Mouse (Mus musculus): ENCODE results near the gene Pip4p1. TPM values are rescaled to one million over a fixed set of nuclear protein-coding genes. Genes with fewer than 3 reads are reported as not detected.

Gene Pip4p1
- 19.0 TPM for polyA plus RNA-seq (2014; fragmentation: Illumina TruSeq; extraction: RNeasy Lipid Tissue Mini Kit (QIAGEN cat#74804); ENCODE audit: low read depth, low replicate concordance)

DNA sequence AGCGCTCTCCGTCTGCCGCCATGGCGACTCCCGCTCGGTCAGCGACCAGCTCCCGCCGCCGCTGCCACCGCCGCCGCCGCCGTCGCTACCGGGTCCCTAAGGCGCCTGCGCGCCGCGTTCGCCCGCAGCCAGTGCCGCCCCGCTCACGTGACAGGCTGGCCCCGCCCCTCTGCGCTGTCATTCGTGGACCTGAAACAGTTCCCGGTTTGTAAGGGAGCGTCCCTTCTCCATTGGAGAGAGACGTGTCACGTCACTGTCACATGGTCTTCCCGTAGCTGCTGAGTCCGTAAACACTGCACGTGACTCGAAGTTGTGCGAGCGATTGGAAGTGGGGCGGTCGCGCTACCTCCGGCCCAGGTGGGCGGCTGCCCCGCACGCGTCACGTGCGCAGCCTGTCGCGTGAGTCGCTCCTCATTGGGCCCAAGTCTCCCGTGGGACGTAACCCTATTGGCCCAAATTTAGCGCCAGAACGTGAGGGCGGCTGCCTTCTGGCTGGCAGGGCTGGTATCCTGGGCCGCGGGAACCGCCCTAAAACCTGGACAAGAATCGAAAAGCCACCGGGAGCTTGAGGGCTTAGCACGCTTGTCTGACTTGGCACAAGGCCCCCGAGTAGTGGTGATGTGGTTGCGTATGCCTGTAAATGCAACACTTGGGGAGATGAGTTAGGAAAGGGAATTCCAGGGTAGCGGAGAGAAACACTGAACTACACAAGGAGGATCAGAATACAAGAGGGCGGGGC, at the start of gene Pip4p1, which contains the start of gene Pnp:
Gene Pip4p1 (minus strand): TSS at position 103 of the 739 bp plus-strand sequence.
Gene Pnp (plus strand): TSS at position 329 of the 739 bp plus-strand sequence.

DNA sequence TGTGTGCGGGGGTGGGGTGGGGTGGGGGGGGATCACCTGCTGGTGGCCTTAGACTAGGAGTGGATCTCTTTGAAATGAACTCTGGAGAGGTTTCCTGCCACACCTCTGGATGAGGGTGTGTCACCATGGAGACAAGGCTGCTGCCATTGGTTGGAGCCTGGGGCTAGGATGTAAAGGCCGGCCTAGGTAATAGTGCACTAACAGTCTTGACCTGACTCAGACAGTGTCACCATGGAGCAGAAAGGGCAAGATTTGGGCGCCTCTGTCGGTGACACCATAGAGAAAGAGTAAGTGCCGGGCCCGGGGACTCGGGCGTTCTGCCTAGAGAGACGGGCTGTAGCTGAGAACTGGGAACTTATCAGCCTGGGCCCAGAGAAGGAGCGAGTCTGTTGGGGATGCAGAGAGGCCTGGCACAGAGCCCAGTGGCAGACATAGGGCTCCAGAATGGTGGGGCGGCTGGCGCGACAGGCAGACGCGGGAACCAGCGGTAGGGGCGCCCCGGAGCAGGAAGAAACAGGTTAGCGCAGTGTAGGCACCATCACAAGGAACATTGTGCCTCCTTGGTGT, 25.4 kb upstream of the Pip4p1 start, which contains the start of gene Pnp2:
Gene Pnp2 (plus strand): TSS at position 51 of the 567 bp plus-strand sequence.

DNA sequence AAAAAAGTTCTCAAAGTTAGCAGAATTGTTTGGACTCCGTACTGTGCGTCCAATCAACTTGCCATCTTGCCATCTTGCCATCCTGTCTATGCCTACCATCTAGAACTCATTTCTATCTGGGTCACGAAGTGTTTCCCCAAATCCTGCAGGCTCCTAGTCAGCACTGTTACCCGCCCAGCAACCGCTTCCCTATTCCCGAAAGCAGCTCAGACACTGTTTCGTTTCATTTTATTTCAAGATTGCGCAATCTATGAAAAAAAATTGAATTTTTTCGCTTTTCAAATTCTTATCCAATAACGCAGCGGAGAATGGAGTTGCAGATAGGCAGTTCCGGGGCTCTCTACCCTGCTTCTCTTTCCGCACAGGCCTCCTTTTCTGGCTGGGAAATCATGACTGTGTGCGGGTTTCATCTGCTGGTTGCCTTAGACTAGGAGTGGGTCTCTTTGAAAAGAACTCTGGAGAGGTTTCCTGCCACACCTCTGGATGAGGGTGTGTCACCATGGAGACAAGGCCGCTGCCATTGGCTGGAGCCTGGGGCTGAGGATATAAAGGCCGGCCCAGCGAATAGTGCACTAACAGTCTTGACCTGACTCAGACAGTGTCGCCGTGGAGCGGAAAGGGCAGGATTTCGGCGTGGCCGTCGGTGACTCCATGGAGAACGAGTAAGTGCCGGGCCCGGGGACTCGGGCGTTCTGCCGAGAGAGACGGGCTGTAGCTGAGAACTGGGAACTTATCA, 13.4 kb upstream of the Pip4p1 start, which contains the start of gene Gm49342:
Gene Gm49342 (plus strand): TSS at position 586 of the 736 bp plus-strand sequence.

DNA sequence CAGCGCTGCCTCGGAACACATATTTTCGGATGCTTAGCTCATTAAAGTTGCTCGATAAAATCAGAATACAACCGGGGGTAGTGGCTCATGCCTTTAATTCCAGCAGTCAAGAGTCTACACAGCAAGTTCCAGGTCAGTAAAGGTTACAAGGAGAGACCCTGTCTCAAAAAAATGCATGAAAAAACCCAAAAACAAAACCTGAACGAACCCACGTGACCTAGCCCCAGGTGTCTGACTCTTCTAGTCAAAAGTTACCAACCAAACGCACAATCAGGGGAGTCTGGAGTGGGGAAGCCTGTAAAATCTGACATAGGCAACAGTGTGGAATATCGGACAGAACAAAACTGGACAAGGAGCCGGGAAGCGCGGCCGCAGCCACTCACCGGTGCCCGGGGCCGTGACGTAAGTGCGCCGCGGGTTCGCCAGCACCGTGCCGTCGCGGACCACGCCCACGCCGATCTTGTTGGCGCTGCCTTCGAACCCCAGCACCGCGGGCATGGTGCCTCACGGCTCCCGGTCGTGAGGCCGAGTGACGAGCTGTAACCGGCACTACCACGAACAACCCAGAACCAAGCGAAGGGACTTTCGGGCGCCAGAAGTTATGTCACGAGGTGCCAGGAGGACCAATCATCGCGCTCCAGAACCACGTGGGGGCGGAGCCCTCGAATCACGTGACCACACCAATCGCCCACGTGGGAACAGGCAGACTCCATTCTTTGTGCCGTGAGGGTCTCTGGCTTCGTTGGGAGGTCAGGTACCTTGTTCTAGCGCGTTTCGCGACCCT, 6.2 kb downstream of the Pip4p1 start, which contains the start of the genes Osgep and Apex1:
Gene Osgep (minus strand): TSS at position 613 of the 784 bp plus-strand sequence.
Gene Apex1 (plus strand): TSS at position 688 of the 784 bp plus-strand sequence.

DNA sequence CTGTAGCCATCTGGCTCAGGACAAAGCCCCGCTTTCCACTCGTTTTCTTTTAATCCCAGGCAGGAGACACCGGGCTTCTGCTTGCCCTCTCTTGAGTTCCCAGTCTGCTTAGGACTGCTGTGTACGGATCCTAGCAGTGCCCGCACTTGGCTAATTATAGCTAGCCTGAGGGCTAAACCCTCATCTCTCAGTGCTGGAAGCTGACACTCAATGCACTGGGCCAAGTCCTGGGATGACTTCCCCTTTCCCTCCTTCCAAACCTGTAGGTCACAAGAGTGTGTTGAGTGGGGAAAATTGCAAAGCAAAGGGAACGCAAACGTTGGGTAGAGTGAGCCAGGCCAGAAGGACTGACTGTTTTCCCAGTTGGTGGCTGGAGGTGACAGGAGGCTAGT, 33.3 kb downstream of the Pip4p1 start, which contains the start of gene Klhl33:
Gene Klhl33 (minus strand): TSS at position 134 of the 392 bp plus-strand sequence.

Other genes with a start within 250 kb of the Pip4p1 start
- gene Olfr747, start 237.7 kb downstream of the Pip4p1 start, polyA plus RNA-seq (2014; fragmentation: Illumina TruSeq; extraction: RNeasy Lipid Tissue Mini Kit (QIAGEN cat#74804); ENCODE audit: low read depth, low replicate concordance) = not detected
- gene Olfr748, start 223.5 kb downstream of the Pip4p1 start, polyA plus RNA-seq (2014; fragmentation: Illumina TruSeq; extraction: RNeasy Lipid Tissue Mini Kit (QIAGEN cat#74804); ENCODE audit: low read depth, low replicate concordance) = not detected
- gene Olfr749, start 185.8 kb downstream of the Pip4p1 start, polyA plus RNA-seq (2014; fragmentation: Illumina TruSeq; extraction: RNeasy Lipid Tissue Mini Kit (QIAGEN cat#74804); ENCODE audit: low read depth, low replicate concordance) = not detected
- 14.5 TPM for gene Ttc5, start 145.3 kb downstream of the Pip4p1 start, polyA plus RNA-seq (2014; fragmentation: Illumina TruSeq; extraction: RNeasy Lipid Tissue Mini Kit (QIAGEN cat#74804); ENCODE audit: low read depth, low replicate concordance)
- not detected for gene Ccnb1ip1, start 123.1 kb downstream of the Pip4p1 start, polyA plus RNA-seq (2014; fragmentation: Illumina TruSeq; extraction: RNeasy Lipid Tissue Mini Kit (QIAGEN cat#74804); ENCODE audit: low read depth, low replicate concordance)
- 45.3 TPM for gene Parp2, start 123.0 kb downstream of the Pip4p1 start, polyA plus RNA-seq (2014; fragmentation: Illumina TruSeq; extraction: RNeasy Lipid Tissue Mini Kit (QIAGEN cat#74804); ENCODE audit: low read depth, low replicate concordance)
- 11.6 TPM for gene Tep1, start 60.3 kb downstream of the Pip4p1 start, polyA plus RNA-seq (2014; fragmentation: Illumina TruSeq; extraction: RNeasy Lipid Tissue Mini Kit (QIAGEN cat#74804); ENCODE audit: low read depth, low replicate concordance)
- 1.8 TPM for gene Klhl33, start 33.3 kb downstream of the Pip4p1 start, polyA plus RNA-seq (2014; fragmentation: Illumina TruSeq; extraction: RNeasy Lipid Tissue Mini Kit (QIAGEN cat#74804); ENCODE audit: low read depth, low replicate concordance)
- 12.5 TPM for gene Osgep, start 6.0 kb downstream of the Pip4p1 start, polyA plus RNA-seq (2014; fragmentation: Illumina TruSeq; extraction: RNeasy Lipid Tissue Mini Kit (QIAGEN cat#74804); ENCODE audit: low read depth, low replicate concordance)
- 28.1 TPM for gene Apex1, start 5.9 kb downstream of the Pip4p1 start, polyA plus RNA-seq (2014; fragmentation: Illumina TruSeq; extraction: RNeasy Lipid Tissue Mini Kit (QIAGEN cat#74804); ENCODE audit: low read depth, low replicate concordance)
- gene Pnp, start 226 bp upstream of the Pip4p1 start, polyA plus RNA-seq (2014; fragmentation: Illumina TruSeq; extraction: RNeasy Lipid Tissue Mini Kit (QIAGEN cat#74804); ENCODE audit: low read depth, low replicate concordance) = 56.6 TPM
- not detected for gene Gm49342, start 13.7 kb upstream of the Pip4p1 start, polyA plus RNA-seq (2014; fragmentation: Illumina TruSeq; extraction: RNeasy Lipid Tissue Mini Kit (QIAGEN cat#74804); ENCODE audit: low read depth, low replicate concordance)
- gene Pnp2, start 25.1 kb upstream of the Pip4p1 start, polyA plus RNA-seq (2014; fragmentation: Illumina TruSeq; extraction: RNeasy Lipid Tissue Mini Kit (QIAGEN cat#74804); ENCODE audit: low read depth, low replicate concordance) = 0.52 TPM
- 0.52 TPM for gene Rnase10, start 76.9 kb upstream of the Pip4p1 start, polyA plus RNA-seq (2014; fragmentation: Illumina TruSeq; extraction: RNeasy Lipid Tissue Mini Kit (QIAGEN cat#74804); ENCODE audit: low read depth, low replicate concordance)
- not detected for gene Rnase9, start 111.0 kb upstream of the Pip4p1 start, polyA plus RNA-seq (2014; fragmentation: Illumina TruSeq; extraction: RNeasy Lipid Tissue Mini Kit (QIAGEN cat#74804); ENCODE audit: low read depth, low replicate concordance)
- not detected for gene Rnase11, start 119.3 kb upstream of the Pip4p1 start, polyA plus RNA-seq (2014; fragmentation: Illumina TruSeq; extraction: RNeasy Lipid Tissue Mini Kit (QIAGEN cat#74804); ENCODE audit: low read depth, low replicate concordance)
- not detected for gene Rnase12, start 126.8 kb upstream of the Pip4p1 start, polyA plus RNA-seq (2014; fragmentation: Illumina TruSeq; extraction: RNeasy Lipid Tissue Mini Kit (QIAGEN cat#74804); ENCODE audit: low read depth, low replicate concordance)
- not detected for gene Olfr750, start 143.6 kb upstream of the Pip4p1 start, polyA plus RNA-seq (2014; fragmentation: Illumina TruSeq; extraction: RNeasy Lipid Tissue Mini Kit (QIAGEN cat#74804); ENCODE audit: low read depth, low replicate concordance)
- gene Rnase4, start 160.2 kb upstream of the Pip4p1 start, polyA plus RNA-seq (2014; fragmentation: Illumina TruSeq; extraction: RNeasy Lipid Tissue Mini Kit (QIAGEN cat#74804); ENCODE audit: low read depth, low replicate concordance) = 152 TPM
- gene Ang, start 160.3 kb upstream of the Pip4p1 start, polyA plus RNA-seq (2014; fragmentation: Illumina TruSeq; extraction: RNeasy Lipid Tissue Mini Kit (QIAGEN cat#74804); ENCODE audit: low read depth, low replicate concordance) = 0.76 TPM
- not detected for gene Eddm3b, start 183.6 kb upstream of the Pip4p1 start, polyA plus RNA-seq (2014; fragmentation: Illumina TruSeq; extraction: RNeasy Lipid Tissue Mini Kit (QIAGEN cat#74804); ENCODE audit: low read depth, low replicate concordance)
- gene Rnase6, start 193.1 kb upstream of the Pip4p1 start, polyA plus RNA-seq (2014; fragmentation: Illumina TruSeq; extraction: RNeasy Lipid Tissue Mini Kit (QIAGEN cat#74804); ENCODE audit: low read depth, low replicate concordance) = 2.6 TPM
- gene Rnase1, start 215.9 kb upstream of the Pip4p1 start, polyA plus RNA-seq (2014; fragmentation: Illumina TruSeq; extraction: RNeasy Lipid Tissue Mini Kit (QIAGEN cat#74804); ENCODE audit: low read depth, low replicate concordance) = 1.1 TPM
- gene Rnase2b, start 231.4 kb upstream of the Pip4p1 start, polyA plus RNA-seq (2014; fragmentation: Illumina TruSeq; extraction: RNeasy Lipid Tissue Mini Kit (QIAGEN cat#74804); ENCODE audit: low read depth, low replicate concordance) = not detected